Mouse (Mus musculus): ENCODE measurements at regions not wholly inside any gene's neighbourhood (a gene's known extent, or its start where the extent isn't known, plus 50 kb on each side); places are given as distances from the start of the nearest gene placed in this dataset.
"Not testable (repeated sequence)": the region's sequence is repeated elsewhere in the genome, so short reads cannot be mapped to it uniquely, and the experiment has no call there.

DNA sequence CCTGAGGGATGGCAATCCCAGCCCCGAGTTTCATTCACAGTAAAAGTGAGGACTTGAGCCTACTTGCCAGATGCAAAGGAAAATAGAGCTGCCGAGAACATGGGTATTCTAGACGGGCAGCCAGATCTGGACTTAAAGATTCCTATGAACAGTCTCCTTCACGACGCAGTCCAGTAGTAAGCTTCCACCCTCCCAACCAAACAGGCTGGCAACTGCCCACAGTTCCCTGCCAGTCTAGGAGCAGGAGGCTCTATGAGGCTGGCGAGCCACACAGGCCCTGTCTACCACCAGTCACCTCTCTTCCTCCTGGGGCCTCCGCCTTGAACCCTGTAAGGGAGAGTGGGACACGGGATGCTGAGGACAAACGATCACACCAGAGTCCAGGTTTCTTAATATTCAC, 153.5 kb upstream of the Snrpn start:
- no peak for TF ChIP-seq POLR2A (IDR thresholded peaks at IDR 0.05; ENCODE audit: insufficient read depth, low read depth, low read length)
- TF ChIP-seq CTCF (IDR thresholded peaks at IDR 0.05; ENCODE audit: insufficient read depth, low read depth, low read length), result no peak
- no peak overlapping the region for H3K27ac ChIP-seq (ENCODE audit: insufficient read depth, low read depth, low read length)
- WGBS, result 83% methylated on average over 9 of the region's 9 CpGs
- H3K4me3 ChIP-seq (ENCODE audit: insufficient read depth, low read depth, low read length), result no peak overlapping the region
- no peaks in the 10 kb centered on the region for H3K4me1 ChIP-seq (ENCODE audit: control insufficient read depth, insufficient read depth, low read length)

DNA sequence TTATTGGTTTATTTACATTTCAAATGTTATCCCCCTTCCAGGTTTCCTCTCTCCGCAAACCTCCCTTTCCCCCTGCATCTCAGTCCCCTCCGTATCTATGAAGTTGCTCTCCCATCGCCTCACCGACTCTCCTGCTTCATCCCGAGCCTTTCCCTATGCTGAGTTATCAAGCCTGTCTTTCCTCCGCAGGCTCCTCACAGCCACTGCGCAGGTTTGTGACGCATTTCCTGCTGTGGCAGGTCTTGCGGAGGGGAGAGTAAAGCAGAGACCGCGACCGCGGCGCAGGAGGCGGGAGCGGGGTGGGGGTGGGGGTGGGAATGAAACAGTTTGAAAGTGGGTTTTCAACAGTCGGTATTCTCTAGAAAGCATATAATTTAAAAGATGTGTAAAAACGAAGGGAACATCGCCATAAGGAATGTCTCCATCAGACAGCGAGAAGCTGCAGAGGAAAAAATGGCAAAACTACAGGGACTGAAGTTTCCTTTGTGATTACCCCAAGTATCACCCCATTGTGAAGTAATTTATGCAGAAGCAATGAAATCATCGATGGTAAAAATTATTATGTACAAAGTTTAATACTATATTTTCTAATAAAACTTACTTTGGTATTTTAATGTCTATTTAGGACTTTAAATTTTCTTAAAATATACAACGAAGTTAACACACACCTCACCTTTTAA, 104.3 kb upstream of the Snrpn start:
- 22% methylated on average over 22 of the region's 22 CpGs for WGBS
- H3K27ac ChIP-seq (ENCODE audit: insufficient read depth, low read depth, low read length); H3K4me1 ChIP-seq (ENCODE audit: control insufficient read depth, insufficient read depth, low read length): not testable (repeated sequence)
- H3K4me3 ChIP-seq (ENCODE audit: insufficient read depth, low read depth, low read length), result peak overlapping the region; percentile 48
- TF ChIP-seq POLR2A (IDR thresholded peaks at IDR 0.05; ENCODE audit: insufficient read depth, low read depth, low read length), result peak; percentile 35

DNA sequence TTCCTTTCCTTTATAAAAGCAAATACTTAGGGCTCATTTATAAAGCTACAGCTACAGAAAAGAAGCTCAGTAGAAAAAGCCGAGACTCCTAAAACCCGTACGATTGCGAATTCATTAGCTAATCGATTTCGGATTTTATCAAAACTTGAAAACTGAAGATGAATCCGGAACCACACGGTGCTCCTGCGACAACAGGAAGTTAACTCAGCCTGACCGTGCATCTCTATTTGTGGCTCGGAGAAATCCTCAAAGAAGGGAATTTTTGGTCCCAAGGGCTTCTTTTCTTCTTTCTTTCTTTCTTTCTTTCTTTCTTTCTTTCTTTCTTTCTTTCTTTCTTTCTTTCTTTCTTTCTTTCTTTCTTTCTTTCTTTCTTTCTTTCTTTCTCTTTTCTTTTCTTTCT, 103.7 kb upstream of the Snrpn start:
- H3K27ac ChIP-seq (ENCODE audit: insufficient read depth, low read depth, low read length); H3K4me1 ChIP-seq (ENCODE audit: control insufficient read depth, insufficient read depth, low read length); H3K4me3 ChIP-seq (ENCODE audit: insufficient read depth, low read depth, low read length): not testable (repeated sequence)
- 40% methylated on average over 11 of the region's 11 CpGs for WGBS

DNA sequence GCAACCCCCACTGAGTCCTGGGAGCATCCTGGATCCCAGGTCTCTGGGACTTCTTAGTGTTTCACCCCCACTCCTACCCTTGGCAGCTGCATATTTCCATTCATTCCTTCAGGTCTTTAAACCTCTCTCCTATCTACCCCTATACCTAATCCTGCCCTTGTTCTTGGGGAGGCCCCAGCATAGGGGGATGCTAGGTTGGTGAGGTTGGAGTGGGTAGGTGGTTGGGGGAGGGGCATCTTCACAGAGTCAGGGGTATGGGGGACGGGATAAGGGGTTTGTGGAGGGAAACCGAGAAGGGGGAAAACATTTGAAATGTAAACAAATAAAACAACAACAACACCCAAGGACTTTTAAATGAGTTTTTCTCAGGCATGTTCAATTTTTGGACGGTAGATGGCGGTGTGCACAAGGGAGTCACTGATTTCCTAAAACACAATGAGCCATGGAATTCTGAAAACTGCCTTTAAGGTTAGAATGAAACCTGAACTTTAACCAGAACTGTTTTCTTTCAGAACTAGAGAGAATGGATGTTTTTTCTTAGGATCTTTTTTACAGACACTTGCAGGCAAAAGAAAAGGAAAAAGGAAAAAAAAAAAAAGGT, 98.7 kb upstream of the Snrpn start:
- not testable (repeated sequence) for H3K4me1 ChIP-seq (ENCODE audit: control insufficient read depth, insufficient read depth, low read length); H3K4me3 ChIP-seq (ENCODE audit: insufficient read depth, low read depth, low read length); H3K27ac ChIP-seq (ENCODE audit: insufficient read depth, low read depth, low read length)
- 12% methylated on average over 4 of the region's 4 CpGs for WGBS

DNA sequence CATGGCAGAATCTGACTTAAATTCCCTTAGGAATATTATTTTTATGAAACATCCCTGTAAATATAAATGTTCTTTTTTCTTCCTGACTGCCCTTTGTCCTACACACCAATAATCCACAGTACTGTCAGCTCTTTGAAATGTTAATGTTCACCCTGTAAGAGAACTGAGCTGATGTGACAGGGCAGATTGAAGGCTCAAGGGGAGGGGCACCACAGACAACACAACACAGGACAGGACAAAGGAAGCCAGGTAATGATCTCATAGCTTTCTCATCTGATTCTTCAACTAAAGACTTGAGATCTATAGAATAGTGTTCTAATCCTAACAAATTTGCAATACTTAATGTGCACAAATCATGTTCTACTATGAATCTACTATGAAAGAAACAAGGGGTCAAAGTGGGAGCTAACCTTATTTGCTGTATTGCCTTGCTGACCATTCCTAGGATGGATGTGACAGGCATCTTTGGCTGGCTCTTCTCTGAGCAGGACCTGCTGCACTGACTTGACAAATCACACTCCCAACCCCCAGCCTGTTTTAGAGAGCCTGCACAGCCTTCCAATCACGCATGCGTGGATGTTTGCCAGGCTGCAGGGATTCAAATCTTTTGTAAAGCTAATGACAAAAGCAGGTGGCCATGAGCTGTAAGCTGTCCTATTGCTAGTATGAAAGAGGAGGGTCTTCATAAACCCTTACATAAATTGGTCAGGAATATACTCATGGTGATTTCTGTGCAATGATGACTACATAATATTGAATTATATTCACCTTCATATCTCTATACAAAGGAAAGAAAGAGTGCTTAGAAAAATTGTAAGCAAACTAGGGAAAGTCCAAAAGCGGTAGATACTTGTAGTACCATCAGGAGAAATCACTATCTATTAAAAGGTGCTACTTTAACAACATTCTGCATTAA, 76.6 kb upstream of the Snrpn start:
- H3K27ac ChIP-seq (ENCODE audit: insufficient read depth, low read depth, low read length); H3K4me3 ChIP-seq (ENCODE audit: insufficient read depth, low read depth, low read length); H3K4me1 ChIP-seq (ENCODE audit: control insufficient read depth, insufficient read depth, low read length): not testable (repeated sequence)
- WGBS, result 40% methylated on average over 3 of the region's 3 CpGs
